Mouse (Mus musculus): Measurements from ENCODE around the gene Tmcc1.

The Tmcc1 gene

GRCm38 (mm10) chr6:115972083-115972764, 221.1 kb downstream of the Tmcc1 start:
- no peak for DNase-seq (ENCODE audit: low read depth, low spot score)

- DNase-seq (ENCODE audit: low read depth, low spot score): no peak
Measured at GRCm38 (mm10) chr6:115971273-115972060, 221.8 kb downstream of the Tmcc1 start.

- no peak for DNase-seq (ENCODE audit: low read depth, low spot score)
Measured at GRCm38 (mm10) chr6:115969952-115970351, 223.3 kb downstream of the Tmcc1 start.

- DNase-seq (ENCODE audit: low read depth, low spot score): no peak
Measured at GRCm38 (mm10) chr6:115969103-115969502, 224.2 kb downstream of the Tmcc1 start.

- peak; percentile 76 for DNase-seq (ENCODE audit: low read depth, low spot score)
Measured at GRCm38 (mm10) chr6:115968700-115969099, 224.6 kb downstream of the Tmcc1 start.
